Mouse (Mus musculus) heart, postnatal 0 days (tissue): Measurements from ENCODE around the gene Pde11a.

ENCODE experiments used
- CTCF ChIP-seq: IDR thresholded peaks from 2 replicates; pipeline ENCODE4 v1.5.1; 2016; ENCODE audit warnings: antibody characterized with exemption, control low read depth, low read depth
- EP300 ChIP-seq: IDR thresholded peaks from 2 replicates; pipeline ENCODE4 v1.6.1; 2016; ENCODE audit warnings: antibody characterized with exemption, low read depth

DNA sequence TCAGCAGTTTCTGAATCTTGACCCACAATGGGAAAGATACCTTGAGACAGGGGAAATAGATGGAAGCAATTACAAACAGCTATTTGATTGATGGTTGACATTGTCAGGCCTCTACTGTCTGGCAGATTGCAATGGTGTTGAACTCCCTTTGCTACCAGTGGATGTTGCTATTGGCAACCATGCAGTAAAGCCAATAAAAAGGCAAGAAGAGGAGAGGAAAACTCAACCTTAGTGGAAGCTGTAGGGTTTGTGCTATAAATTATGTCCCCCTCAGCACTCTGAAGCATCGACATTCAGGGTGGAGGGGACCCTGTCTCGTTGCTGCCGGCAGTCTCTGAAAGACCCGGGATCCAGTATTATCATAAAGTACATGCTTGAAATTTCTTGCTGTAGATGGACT lies 350.2 kb downstream of the Pde11a start:
- TF ChIP-seq CTCF (no peak), EP300 (no peak)
